Mouse (Mus musculus) ovary, postnatal 10 days (tissue): Measurements from ENCODE around the gene Akap13.
"Not testable (repeated sequence)": the region's sequence is repeated elsewhere in the genome, so short reads cannot be mapped to it uniquely, and the experiment has no call there.

Experiments
- DNase-seq: peaks from one replicate; pipeline ENCODE4 v3.0.0; 2022; ENCODE audit warnings: low spot score

The Akap13 gene

DNA sequence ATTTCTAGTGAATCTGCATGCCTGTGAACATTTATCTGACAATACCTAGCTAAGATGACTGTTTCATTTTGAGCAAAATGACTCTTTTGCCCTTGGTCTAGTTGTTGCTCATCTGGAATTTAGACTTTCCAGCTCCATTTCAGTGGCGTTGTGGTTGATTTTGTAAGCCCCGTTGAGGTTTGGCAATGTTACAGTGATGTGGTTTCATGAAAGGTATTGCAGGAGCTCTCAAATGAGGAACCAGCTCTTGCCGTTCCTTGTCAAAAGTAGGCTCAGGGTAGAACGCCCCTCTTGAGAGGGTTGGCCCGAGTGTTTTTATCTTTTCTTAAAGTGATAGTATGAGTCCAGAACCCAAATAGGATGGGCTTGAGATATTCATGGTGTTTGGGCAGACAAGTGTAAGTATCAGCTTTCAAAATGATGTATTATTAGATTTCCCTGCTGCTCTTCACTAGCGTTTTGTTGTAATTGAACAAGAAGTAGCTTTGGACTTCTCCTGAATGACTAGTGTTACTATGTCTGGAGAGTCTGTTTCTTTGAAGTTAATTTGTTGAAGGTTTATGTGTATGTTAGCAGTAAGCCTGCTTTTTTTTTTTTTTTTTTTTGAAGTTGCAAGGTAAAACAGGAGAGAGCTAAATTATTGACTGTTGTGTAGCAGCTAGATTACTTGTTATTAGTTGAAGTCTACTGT, 140.9 kb downstream of the Akap13 start:
- DNase-seq = no peak

DNA sequence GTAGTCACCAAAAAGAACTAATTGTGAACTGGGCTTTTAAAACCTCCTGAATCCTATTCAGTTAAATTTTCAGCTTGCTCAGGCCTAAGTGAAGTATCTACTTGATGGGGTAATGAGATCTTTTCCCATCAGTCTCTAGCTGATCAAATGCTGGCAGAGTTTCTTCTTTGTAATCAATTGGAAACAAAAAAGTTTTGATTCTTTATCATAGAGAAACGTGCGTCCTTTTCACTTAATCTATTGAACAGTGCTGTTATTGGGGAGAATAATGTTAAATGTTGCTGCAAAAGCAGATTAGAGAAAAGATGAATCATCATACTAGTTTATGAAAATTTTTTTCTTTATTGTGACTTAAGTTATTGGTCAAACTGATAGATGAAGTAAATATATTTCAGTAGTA, 142.5 kb downstream of the Akap13 start:
- DNase-seq = no peak

DNA sequence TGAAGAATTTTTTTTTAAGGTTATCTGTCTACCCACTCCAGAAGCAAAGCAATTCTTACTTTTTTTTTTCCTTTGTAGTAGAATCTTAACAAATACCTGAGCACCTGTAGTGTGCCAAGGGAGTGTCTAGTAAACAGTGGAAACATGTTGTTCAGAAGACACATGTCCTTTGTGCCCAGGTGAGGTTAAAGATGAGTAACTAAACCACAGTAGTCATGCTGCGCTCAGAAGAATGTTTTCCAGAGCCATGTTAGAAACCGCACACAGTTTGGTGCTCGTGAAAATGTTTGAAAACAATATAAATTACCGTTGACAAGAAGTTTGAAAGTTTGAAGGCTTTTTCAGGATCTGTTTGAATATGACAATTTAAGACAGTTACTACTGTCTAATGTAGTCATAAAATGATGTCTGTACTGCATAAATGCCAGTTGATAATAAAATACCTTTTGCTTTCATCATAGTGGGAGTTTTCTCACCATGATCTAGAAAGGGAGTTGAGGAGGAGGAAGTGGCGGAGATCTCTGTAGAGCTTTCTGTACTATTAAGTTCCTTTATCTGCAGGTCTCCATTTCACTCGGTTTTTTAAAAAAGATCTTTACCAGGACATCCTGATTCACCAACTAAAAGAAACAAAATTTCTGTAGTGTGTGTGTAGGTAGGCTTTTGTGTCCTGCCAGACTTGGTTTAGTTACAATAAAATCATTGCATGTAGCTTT, 145.2 kb downstream of the Akap13 start:
- no peak for DNase-seq

DNA sequence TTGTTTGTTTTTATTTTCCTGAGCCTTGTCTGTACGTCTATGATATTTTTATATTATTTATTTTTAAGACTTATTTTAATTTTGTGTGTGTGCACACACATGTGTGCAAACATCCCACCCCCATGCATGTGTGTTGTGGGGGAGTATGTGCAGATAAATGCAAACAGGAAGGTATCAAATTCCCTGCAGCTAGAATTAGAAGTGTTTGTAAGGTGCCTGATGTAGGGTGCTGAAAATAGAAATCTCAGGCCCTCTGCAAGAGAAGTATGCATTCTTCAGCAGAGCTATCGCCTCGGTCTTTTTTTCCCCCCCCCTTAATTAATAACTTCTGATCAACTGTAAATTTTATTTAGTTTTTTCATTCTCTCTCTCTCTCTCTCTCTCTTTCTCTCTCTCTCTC, 151.9 kb downstream of the Akap13 start:
- DNase-seq = no peak

DNA sequence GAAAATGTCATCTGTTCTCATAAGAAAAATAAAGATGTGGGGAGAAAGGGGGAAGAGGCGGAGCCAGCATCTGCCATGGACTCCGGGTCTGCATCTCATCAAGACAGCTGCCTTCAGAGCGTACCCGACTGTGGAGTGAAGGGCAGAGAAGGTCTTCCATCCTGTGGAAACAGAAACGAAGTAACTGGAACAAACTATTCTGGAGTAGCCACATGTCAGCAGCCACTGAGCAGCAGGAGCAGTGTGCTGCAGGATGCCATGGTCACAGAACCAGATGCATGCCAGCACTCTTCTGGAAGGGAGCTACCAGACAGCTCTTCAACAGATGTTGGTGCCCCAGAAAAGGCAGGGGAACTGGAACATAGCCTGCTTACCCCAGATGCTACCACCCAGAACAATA, 153.4 kb downstream of the Akap13 start:
- DNase-seq = no peak

DNA sequence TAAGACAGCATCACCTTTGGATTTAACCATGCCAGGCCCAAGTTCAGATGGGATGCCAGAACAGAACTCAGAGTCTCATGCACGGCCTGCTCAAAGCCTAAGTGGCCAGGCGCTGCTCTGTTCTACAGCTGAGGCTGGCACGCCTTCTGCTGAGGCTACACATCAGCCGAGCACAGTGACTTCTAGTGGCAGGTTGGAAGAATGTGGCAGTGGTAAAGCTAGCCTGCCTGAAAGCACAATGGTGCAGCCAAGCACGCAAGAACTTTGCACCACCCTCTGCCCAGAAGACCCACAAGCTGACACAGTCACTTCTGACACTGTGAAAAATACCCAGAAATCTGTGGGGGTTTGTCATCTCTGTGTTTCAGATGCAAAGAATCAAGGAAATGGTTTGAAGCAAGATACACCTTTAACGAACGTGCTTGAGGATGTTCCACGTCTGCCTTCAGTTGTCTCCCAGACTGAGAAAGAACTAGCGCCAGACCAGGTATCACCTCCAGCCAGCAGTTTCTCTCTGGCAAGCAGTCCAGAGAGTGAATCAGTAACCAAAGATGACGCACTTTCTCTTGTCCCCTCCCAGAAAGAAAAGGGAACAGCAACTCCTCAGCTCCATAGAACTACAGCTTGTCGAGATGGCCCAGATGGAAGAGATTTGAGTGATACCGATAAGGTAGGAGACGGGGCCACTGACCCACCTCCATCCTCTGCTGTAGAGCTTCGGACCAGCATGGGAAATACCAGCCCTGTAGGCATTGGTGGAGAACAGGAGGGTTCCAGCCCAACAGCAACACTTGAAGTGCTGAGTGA, 154.3 kb downstream of the Akap13 start:
- DNase-seq = no peak

DNA sequence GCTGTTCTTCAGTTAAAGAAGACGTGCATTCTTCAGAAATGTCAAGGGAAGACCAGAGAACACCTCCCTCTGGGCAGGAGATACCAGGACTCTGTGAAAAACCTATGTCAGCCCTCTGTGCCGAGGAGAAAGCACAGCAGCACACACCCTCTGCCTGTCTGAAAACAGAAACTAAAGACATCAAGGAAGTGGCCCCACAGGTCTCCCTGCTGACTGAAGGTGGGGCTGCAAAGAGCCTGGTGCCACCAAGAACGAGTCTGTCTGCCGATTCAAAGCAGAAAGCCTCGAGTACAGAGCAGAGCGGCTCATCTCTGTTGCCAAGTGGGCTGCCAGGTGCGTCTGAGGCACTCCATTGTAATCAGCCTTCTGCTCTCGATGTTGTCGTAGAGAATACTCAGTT, 155.1 kb downstream of the Akap13 start:
- DNase-seq = no peak

DNA sequence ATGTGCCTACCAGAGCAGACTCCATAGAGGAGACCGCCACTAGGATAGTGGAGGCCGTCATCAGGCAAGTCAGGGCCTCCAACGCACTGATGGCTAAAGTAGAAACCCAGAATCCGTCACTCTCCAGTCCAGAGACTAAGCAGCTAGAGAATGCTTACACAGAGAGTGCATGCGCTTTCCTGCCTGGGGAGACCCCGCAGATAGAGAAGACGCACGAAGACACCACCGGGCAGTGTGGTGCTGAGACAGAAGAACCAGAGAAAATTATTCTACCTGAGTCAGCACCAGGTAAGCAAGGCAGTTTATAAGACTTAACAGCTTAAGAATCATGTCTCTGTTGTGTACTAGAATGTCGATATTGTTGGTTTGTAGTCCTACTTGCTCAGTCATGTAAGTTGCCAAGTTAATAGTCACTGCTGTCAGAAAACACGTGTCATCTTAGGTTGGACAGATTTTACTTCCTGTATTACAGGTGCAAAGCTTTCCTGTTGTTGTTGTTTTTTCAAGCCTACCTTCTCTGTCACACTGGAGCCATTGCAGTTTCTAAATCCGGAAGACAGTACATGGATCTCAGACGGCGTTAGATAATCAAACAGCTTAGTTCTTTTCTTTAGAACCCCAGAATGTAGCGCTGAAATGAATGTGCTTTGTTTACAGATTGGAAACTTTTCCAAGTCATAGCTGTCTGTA, 156.1 kb downstream of the Akap13 start:
- no peak for DNase-seq

DNA sequence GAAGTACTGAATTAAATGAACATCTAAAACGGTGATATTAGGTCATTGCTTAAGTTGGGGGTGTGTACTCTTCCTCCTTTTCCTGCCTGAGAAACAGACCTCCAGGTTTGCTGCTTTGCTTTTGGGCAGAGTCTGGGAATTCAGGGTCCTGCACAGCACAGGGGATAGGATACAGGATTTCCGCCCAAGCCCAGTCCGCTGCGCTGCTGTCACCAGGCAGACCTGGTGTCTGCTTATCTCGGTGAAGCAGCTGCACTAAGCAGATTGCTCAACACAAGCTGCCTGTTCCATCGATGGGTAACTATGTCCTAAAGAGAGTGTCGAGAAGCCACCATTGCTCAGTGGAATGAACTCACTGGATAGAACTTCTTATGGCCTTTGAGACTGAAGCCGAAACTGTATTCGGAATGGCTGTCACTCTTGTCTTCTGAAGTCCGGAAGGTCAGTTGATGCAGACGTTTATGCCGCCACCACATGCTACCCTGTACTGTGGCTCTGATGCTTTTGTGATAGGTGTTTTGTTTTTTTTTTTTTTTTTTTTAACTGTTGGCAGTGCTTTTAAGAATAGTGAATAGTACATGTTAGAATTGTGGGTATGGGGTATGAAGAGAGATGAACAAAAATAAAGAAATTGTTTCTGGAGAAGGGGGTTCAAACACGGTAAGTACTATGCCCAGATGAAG, 156.8 kb downstream of the Akap13 start:
- DNase-seq = no peak

DNA sequence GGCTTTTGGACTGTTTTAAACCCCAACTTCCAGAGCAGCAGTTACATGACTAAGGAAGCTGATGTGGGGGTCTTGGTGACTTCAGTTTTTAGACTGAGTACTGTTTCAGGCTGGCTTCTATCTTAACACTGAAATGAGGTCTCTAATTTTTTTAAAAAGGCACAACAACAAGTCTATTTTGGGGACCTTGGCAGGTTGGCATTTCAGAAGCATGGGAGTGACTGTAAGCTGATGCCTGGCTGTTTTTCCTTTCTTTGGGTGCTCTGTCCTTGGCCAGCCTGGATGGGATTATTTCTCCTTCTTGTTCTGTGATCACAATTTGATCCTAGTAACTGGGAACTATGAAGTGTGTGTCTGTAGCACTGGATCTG, 157.3 kb downstream of the Akap13 start:
- DNase-seq = no peak

DNA sequence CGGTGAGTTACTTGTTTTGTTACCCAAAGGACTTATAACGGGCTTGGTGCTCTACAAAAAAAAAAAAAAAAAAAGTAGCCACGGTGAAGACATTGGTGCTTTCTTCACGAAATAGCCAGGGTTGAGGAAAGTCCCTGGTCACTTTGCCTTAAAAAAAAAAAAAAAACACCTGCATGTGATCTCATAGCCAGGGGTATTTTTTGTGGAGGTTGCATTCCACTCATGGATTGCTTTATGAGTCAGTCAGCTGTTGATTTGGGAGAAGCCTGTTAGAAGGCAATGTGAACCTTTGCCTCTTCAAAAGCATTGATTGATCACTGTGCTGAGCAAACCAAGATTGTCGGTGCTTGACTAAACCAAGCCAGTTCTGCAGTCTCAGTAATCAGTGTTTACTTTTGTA, 157.9 kb downstream of the Akap13 start:
- no peak for DNase-seq

DNA sequence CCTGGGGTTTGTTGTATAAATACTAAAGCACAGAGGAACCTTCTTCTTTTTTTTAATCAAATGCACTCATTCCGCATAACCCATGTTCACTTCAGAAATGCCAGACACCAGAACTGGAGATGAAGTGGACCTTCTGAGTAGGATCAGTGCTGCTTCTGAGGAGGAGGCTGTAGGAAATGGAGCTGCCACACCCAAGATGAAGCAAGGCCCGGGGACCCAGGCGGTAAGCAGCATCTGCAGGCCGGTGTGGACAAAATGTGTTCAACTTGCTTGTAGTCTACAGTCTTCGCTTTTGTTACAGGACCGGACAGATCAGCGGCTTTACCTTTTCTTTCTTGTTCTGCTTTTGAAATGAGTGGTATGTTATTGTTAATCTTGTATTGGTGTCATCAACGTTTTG, 159.5 kb downstream of the Akap13 start:
- DNase-seq = no peak

DNA sequence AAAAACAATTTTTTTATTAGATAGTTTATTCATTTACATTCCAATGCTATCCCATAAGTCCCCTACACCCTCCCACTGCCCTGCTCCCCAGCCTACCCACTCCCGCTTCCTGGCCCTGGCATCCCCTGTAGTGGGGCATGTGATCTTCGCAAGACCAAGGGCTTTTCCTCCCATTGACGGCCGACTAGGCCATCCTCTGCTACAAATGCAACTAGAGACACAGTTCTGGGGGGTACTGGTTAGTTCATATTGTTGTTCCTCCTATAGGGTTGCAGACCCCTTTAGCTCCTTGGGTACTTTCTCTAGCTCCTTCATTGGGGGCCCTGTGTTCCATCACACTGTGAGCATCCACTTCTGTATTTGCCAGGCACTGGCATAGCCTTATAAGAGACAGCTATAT, 161.9 kb downstream of the Akap13 start:
- DNase-seq = not testable (repeated sequence)

DNA sequence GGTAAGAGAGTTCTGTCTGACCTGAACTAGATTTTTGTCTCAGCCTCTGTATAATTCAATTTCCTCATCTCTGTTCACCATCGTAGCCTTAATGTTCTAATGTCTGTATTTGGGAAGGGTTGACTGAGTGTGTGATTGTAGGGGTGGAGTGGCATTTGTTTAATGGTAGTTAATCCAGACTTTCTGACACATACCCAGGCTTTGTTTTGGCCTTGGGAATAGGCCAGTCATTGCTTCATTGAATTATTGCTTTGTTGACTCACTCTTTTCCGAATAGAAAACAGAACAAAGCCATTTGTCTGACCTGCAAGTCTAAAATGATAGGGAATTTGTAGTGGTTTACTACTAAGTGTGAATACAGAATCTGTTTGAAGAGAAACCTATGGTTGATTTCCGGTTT, 163.4 kb downstream of the Akap13 start:
- DNase-seq = no peak

DNA sequence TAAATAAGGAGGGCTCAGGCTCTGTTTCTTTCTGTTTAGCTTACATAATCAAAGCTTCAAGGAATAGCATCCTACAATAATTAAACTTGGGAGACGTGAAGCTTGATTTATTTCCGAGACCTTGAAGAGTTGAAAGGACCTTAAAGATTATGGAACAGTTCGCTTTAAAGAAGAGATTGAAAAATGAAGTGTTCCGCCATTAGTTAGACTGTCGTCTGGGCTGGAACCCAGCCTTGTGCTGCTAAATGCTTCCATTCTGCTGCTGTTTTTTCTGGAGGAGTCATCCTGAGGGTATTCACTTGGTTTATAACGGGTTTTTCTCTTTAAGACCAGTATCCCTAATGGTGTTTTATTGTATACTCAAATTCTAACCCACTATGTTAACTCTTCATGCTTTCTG, 164.5 kb downstream of the Akap13 start:
- DNase-seq = no peak

DNA sequence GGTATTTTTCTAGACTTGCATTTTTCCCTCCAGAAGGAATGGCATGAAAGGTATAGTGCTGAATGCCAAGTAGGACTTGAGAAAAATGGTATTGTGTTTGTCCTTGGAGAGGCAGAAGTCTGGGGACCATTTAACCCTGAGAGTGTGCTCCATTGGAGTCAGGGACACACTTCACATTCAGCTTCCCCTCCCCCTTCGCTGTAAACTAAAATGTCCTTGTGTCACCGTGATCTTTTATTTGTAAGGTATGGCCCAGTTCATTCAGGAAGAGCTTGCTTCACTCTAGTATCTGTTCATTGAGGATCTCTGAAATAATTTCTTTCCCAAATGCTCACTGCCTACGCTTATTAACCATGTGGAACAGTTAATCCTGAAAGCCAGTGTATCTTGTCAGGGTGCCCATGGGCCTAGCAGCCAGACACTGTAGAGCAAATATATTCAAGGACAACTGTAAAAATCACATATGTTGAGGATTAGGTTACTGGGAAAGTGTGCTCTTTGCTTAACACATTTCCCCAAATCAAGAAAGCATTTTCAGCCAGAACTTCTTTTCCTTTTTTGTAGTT, 165.1 kb downstream of the Akap13 start:
- no peak for DNase-seq

DNA sequence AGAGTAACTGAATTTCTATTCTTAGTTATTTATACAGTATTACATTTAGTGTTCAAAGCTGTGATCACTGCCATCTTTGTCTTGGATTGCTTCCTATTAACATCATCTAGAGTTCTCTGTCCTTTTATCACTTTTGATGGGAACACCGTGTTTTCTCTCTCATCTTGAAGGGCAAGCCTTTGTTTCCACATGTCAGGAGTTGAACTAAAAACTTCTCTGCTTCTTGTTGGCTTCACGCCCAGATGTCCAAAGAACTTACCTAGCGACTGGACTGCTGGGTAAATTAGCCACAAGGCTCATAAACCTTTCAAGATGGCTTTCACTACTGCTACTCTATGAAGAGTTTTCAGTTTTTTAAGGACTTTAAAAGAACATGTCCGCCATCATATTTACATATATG, 165.6 kb downstream of the Akap13 start:
- no peak for DNase-seq

DNA sequence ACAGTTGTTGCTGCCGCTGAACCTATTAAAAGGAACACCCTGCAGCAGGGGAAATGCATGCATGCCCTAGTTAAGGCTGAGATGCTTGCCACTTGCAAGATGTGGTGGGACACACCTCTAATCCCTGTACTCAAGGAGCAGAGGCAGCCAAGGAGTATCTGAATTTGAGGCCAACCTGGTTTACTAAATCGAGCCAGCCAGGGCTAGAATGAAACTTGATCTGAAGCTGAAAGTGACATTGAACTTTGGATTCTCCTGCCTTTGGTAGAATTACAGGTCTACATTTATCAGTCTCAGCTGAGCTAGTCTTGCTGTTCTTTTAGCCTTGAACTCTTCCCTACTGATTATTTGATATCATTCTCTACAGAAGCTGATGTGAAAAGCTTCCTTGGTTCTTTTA, 172.5 kb downstream of the Akap13 start:
- DNase-seq = no peak

DNA sequence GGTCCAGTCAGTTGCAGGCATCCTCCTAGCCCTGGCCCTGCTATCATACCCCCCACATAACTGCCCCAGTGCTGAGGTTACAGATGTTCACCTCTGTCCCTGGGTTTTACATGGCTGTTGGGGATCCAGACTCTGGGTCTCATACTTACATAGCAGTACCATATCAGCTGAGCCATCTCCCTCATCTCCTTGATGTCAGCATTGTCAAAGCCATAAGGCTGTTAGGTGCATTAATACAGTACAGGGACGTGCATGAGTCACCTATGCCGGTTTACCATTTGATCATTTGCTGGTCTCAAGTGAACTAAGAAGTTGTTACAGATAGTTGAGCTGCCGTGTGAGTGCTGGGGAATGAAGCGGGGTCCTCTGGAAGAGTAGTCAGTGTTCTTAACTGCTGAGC, 174.3 kb downstream of the Akap13 start:
- no peak for DNase-seq

DNA sequence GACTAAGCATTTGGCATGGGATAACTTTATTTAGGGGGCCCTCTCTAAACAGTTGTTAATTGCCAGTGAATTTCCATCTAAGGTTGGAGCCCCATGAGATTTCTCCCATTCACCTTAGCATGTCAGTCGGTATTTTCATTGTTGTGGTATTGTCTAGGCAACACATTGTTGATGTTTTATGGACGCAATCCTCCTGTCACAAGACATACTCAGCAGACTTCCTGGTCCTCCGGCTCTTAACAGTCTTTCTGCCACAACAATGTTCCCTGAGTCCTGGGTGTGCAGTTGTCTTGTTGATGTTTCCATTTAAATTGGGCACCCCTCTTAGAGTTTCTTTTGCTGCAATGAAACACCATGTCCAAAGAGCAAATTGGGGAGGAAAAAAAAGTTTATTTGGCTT, 177.6 kb downstream of the Akap13 start:
- no peak for DNase-seq

DNA sequence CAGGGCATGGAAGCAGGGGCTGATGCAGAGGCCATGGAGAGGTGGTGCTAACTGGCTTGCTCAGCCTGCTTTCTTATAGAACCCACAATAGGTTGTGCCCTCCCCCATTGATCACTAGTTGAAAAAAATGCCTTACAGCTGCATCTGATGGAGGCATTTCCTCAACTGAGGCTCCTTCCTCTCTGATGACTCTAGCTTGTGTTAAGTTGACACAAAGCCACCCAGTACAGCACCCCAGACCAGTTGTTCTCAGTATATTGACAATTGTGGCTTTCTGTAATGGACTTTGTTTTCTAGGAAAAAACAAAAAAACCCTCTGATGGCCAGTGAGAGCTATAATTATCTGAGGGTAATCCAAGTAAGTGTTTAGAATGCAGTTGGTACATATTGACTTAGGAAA, 178.1 kb downstream of the Akap13 start:
- DNase-seq = no peak
